Mouse (Mus musculus): ENCODE measurements at regions not wholly inside any gene's neighbourhood (a gene's known extent, or its start where the extent isn't known, plus 50 kb on each side); places are given as distances from the start of the nearest gene placed in this dataset.

- ATAC-seq (ENCODE audit: insufficient read depth) (no peak), DNase-seq (peak; percentile 39)
- H3K4me3 ChIP-seq (ENCODE audit: low read depth, low read length): no peak overlapping the region
- no peak overlapping the region for H3K4me2 ChIP-seq
- H3K9ac ChIP-seq: no peak overlapping the region
- H3K4me1 ChIP-seq (ENCODE audit: insufficient read depth): no peaks in the 10 kb centered on the region
- 43% methylated on average over 3 of the region's 3 CpGs for WGBS
- TF ChIP-seq CTCF (IDR thresholded peaks at IDR 0.05; ENCODE audit: low read depth): no peak
- no peak overlapping the region for H3K27ac ChIP-seq (ENCODE audit: low read depth)
- no peaks in the 10 kb centered on the region for H3K36me3 ChIP-seq (ENCODE audit: insufficient read depth)
- no peaks in the 10 kb centered on the region for H3K27me3 ChIP-seq (ENCODE audit: insufficient read depth, low read length)
- no peaks in the 10 kb centered on the region for H3K9me3 ChIP-seq (ENCODE audit: low read depth, low read length)
Measured at GRCm38 (mm10) chr15:43784171-43784570, 3650.0 kb downstream of the 9330182O14Rik start.

GRCm38 (mm10) chr15:43803342-43803741 is 3669.2 kb downstream of the 9330182O14Rik start:
- no peaks in the 10 kb centered on the region for H3K27me3 ChIP-seq (ENCODE audit: insufficient read depth, low read length)
- no peak overlapping the region for H3K9ac ChIP-seq
- H3K4me2 ChIP-seq: no peak overlapping the region
- no peaks in the 10 kb centered on the region for H3K4me1 ChIP-seq (ENCODE audit: insufficient read depth)
- DNase-seq (peak; percentile 6), ATAC-seq (ENCODE audit: insufficient read depth) (no peak)
- no peaks in the 10 kb centered on the region for H3K9me3 ChIP-seq (ENCODE audit: low read depth, low read length)
- 42% methylated on average over 4 of the region's 4 CpGs for WGBS
- no peak overlapping the region for H3K4me3 ChIP-seq (ENCODE audit: low read depth, low read length)
- TF ChIP-seq CTCF (IDR thresholded peaks at IDR 0.05; ENCODE audit: low read depth): no peak
- H3K36me3 ChIP-seq (ENCODE audit: insufficient read depth): no peaks in the 10 kb centered on the region
- no peak overlapping the region for H3K27ac ChIP-seq (ENCODE audit: low read depth)
